Mouse (Mus musculus): Measurements from ENCODE around the gene Socs5.

The Socs5 gene

GRCm38 (mm10) chr17:87169076-87169475, 61.6 kb downstream of the Socs5 start:
- DNase-seq, result no peak

GRCm38 (mm10) chr17:87170364-87170763, 62.9 kb downstream of the Socs5 start:
- DNase-seq, result no peak

- DNase-seq, result peak in 1 of 2 experiments; percentile 10
Observed at GRCm38 (mm10) chr17:87172031-87172430, 64.6 kb downstream of the Socs5 start.

GRCm38 (mm10) chr17:87173966-87174365, 66.5 kb downstream of the Socs5 start:
- DNase-seq, result no peak

GRCm38 (mm10) chr17:87174651-87175331, 67.3 kb downstream of the Socs5 start:
- peak in 1 of 2 experiments; percentile 34 for DNase-seq

- peak; percentile 36 to 54 for DNase-seq
Observed at GRCm38 (mm10) chr17:87176066-87177012, 68.9 kb downstream of the Socs5 start.

- peak in 1 of 2 experiments; percentile 63 for DNase-seq
Observed at GRCm38 (mm10) chr17:87178596-87179590, 71.4 kb downstream of the Socs5 start.

GRCm38 (mm10) chr17:87179939-87180550, 72.6 kb downstream of the Socs5 start:
- DNase-seq, result no peak

GRCm38 (mm10) chr17:87181683-87182346, 74.3 kb downstream of the Socs5 start:
- no peak for DNase-seq

GRCm38 (mm10) chr17:87185461-87186066, 78.1 kb downstream of the Socs5 start:
- no peak for DNase-seq

GRCm38 (mm10) chr17:87187005-87187404, 79.5 kb downstream of the Socs5 start:
- DNase-seq, result no peak

Data from kidney, postnatal 36 days (tissue).